In genomic region chr6:135959629-135960028, GRCm38 (mm10) we compare ENCODE assay signal across 22 mouse cellular contexts.
DNase-seq lines count a peak whose midpoint lies in the region; ATAC-seq and TF ChIP-seq lines count a peak whose summit lies in the region.
"Had no signal": no experiment of that assay in that cellular context is flagged by ENCODE, and none has a peak within 500 bp of the region (broad histone marks: within the 10 kb centered on the region; RNA-seq: fewer than 3 reads in every experiment).

No protein-coding gene starts in this region.

- H3K27me3 ChIP-seq in C2C12 (ENCODE audit: control insufficient read depth, insufficient read depth, insufficient read length): no peaks in the 10 kb centered on the region
- no peaks in the 10 kb centered on the region for H3K27me3 ChIP-seq in hindbrain, embryonic 10.5 days (ENCODE audit: insufficient read depth, poor library complexity, severe bottlenecking)
- H3K27me3 ChIP-seq: embryonic facial prominence, embryonic 13.5 days; heart, embryonic 13.5 days; intestine, embryonic 15.5 days; Patski had no signal

- no peaks in the 10 kb centered on the region for H3K9me3 ChIP-seq in hindbrain, embryonic 10.5 days
- H3K9me3 ChIP-seq: embryonic facial prominence, embryonic 13.5 days; forebrain, embryonic 10.5 days; heart, embryonic 13.5 days; intestine, embryonic 15.5 days had no signal

- no peak for TF ChIP-seq CTCF in C2C12 (IDR thresholded peaks at IDR 0.05; ENCODE audit: control insufficient read depth, insufficient read depth, insufficient read length)

- no peaks in the 10 kb centered on the region for H3K79me2 ChIP-seq in C2C12 (ENCODE audit: control insufficient read depth, insufficient read depth)

- no peak overlapping the region for H3ac ChIP-seq in C2C12 (ENCODE audit: control insufficient read depth, insufficient read length, low read depth)

- no peaks in the 10 kb centered on the region for H3K79me3 ChIP-seq in C2C12 (ENCODE audit: low read depth)

- intact Hi-C loops in heart, postnatal 10 days (cut with DNase I): no loop called here

- WGBS in hindbrain, embryonic 10.5 days: 94% methylated on average over 10 of the region's 10 CpGs

- peak; percentile 64 for DNase-seq in heart, adult 11 months
- DNase-seq in heart, postnatal 10 days: no peak
- DNase-seq in 416B (ENCODE audit: low read depth): peak; percentile 82
- DNase-seq in hindbrain, embryonic 10.5 days (ENCODE audit: low spot score): no peak
- no peak for DNase-seq in urinary bladder, postnatal 36 days (ENCODE audit: low spot score in 2 of 2)
- no peak for DNase-seq in right cerebral cortex, postnatal 10 days (ENCODE audit: low spot score in 2 of 2)
- DNase-seq: B cell, adult 2 months; cerebellum, adult 8-10 months; cerebellum, postnatal 14 days; gastrocnemius, postnatal 14 days; heart, postnatal 4 days had no signal

- H3K4me1 ChIP-seq in hindbrain, embryonic 10.5 days (replicated peaks): peaks cover 7% of the 10 kb centered on the region; the same call in 1 of the 2 replicates
- H3K4me1 ChIP-seq: embryonic facial prominence, embryonic 13.5 days; heart, embryonic 13.5 days; intestine, embryonic 15.5 days had no signal

- peak; percentile 76 to 81 for ATAC-seq in hematopoietic stem cell, adult 5-6 weeks (replicated peaks in 1 of 2; ENCODE audit: insufficient read depth in 1 of 2, low FRiP score in 2 of 2, low TSS enrichment in 1 of 2, low read depth in 1 of 2, poor library complexity in 2 of 2, severe bottlenecking in 2 of 2)
- ATAC-seq: activated CD4-positive, CD25-positive, alpha-beta regulatory T cell, adult 4 months; forebrain, embryonic 14.5 days; intestine, embryonic 15.5 days; Patski had no signal

- H3K4me3 ChIP-seq in C2C12 (ENCODE audit: insufficient read depth, poor library complexity, severe bottlenecking): no peak overlapping the region
- H3K4me3 ChIP-seq in hindbrain, embryonic 10.5 days: no peak overlapping the region
- H3K4me3 ChIP-seq: embryonic facial prominence, embryonic 13.5 days; erythroblast, embryonic 14.5 days; forebrain, embryonic 10.5 days; heart, embryonic 13.5 days; intestine, embryonic 15.5 days had no signal

- H3K27ac ChIP-seq in hindbrain, embryonic 10.5 days: no peak overlapping the region
- H3K27ac ChIP-seq: embryonic facial prominence, embryonic 13.5 days; forebrain, embryonic 10.5 days; heart, embryonic 13.5 days; hindbrain, embryonic 14.5 days; intestine, embryonic 15.5 days had no signal

- H3K36me3 ChIP-seq in C2C12 (ENCODE audit: control insufficient read depth, insufficient read depth): no peaks in the 10 kb centered on the region
- no peaks in the 10 kb centered on the region for H3K36me3 ChIP-seq in hindbrain, embryonic 10.5 days
- H3K36me3 ChIP-seq: embryonic facial prominence, embryonic 13.5 days; forebrain, embryonic 10.5 days; heart, embryonic 13.5 days; intestine, embryonic 15.5 days had no signal

TF ChIP-seq in C2C12, 6 proteins besides CTCF, POLR2A, EP300 and RAD21:
- TF ChIP-seq CEBPB (IDR thresholded peaks at IDR 0.05; ENCODE audit: low read depth) (peak; percentile 73), MYOG (IDR thresholded peaks at IDR 0.05; ENCODE audit: control insufficient read depth, extremely low read depth, insufficient read length) (no peak), MAX (IDR thresholded peaks at IDR 0.05) (no peak), USF1 (IDR thresholded peaks at IDR 0.05; ENCODE audit: low read depth) (no peak), FOSL1 (IDR thresholded peaks at IDR 0.05; ENCODE audit: insufficient read depth, low read length, poor library complexity, severe bottlenecking) (no peak)

Comparison
In these comparisons a context has a peak if more than half of its experiments do, and no peak if none do; other contexts are left out.
1. DNase-seq: peak in heart, adult 11 months (single experiment) and 416B (single experiment); none in heart, postnatal 10 days (0 of 2), hindbrain, embryonic 10.5 days (single experiment), urinary bladder, postnatal 36 days (0 of 2) and right cerebral cortex, postnatal 10 days (0 of 2).